Mouse (Mus musculus) midbrain, embryonic 16.5 days (tissue): ENCODE measurements around the gene Cd72. TPM values are rescaled to one million over a fixed set of nuclear protein-coding genes. Genes with fewer than 3 reads are reported as not detected.

Source experiments
- ATAC-seq: fragments of 200-750 bp; cut with Nextera tagmentation; 2 replicates; pipeline ENCODE4 v1.8.0; 2017; ENCODE audit warnings: moderate TSS enrichment
- H3K27ac ChIP-seq: fragments of 300-500 bp; sonication (generic); 2 replicates; pipeline ENCODE4 v1.5.1; 2014; ENCODE audit warnings: mild to moderate bottlenecking, low read length, mixed read lengths
- H3K27me3 ChIP-seq: fragments of 300-500 bp; sonication (generic); 2 replicates; pipeline ENCODE4 v1.6.1; 2014; ENCODE audit warnings: low read depth, low read length, mixed read lengths; ENCODE audit not compliant: control insufficient read depth, insufficient read depth
- H3K36me3 ChIP-seq: fragments of 300-500 bp; sonication (generic); 2 replicates; pipeline ENCODE4 v1.6.1; 2014; ENCODE audit warnings: mild to moderate bottlenecking, low read length, moderate library complexity, mixed read lengths; ENCODE audit not compliant: control insufficient read depth, insufficient read depth
- H3K4me1 ChIP-seq: fragments of 300-500 bp; sonication (generic); 2 replicates; pipeline ENCODE4 v1.6.1; 2014; ENCODE audit warnings: mild to moderate bottlenecking, low read length, mixed read lengths; ENCODE audit not compliant: control insufficient read depth, insufficient read depth
- H3K4me2 ChIP-seq: fragments of 300-500 bp; sonication (generic); 2 replicates; pipeline ENCODE4 v1.6.1; 2014; ENCODE audit warnings: mild to moderate bottlenecking, low read length, mixed read lengths
- H3K4me3 ChIP-seq: fragments of 300-500 bp; sonication (generic); 2 replicates; pipeline ENCODE4 v1.5.1; 2014; ENCODE audit warnings: low read depth, mild to moderate bottlenecking, low read length, moderate library complexity, mixed read lengths
- H3K9ac ChIP-seq: fragments of 300-500 bp; sonication (generic); 2 replicates; pipeline ENCODE4 v1.6.1; 2014; ENCODE audit warnings: low read depth, low read length, mixed read lengths
- H3K9me3 ChIP-seq: fragments of 300-500 bp; sonication (generic); replicated peaks from 2 replicates; pipeline ENCODE4 v1.6.1; 2014; ENCODE audit warnings: mild to moderate bottlenecking, low read length, mixed read lengths; ENCODE audit not compliant: control insufficient read depth, poor library complexity, severe bottlenecking
- WGBS: fragments of 180-500 bp; shearing (Covaris S2); extraction: QIAGEN DNeasy Blood & Tissue Kit; methylation state at CpG from one replicate; pipeline ENCODE4 v1.1.7; 2014; 5-methylcytosine and 5-hydroxymethylcytosine counted together
- polyA plus RNA-seq: library from polyadenylated mRNA; unstranded; fragments of >200 nt; fragmentation: Nextera tagmentation; extraction: Ambion mirVana; gene quantifications from 2 replicates; pipeline ENCODE4 v1.2.1, GENCODE M21; 2015

Cd72 gene
- polyA plus RNA-seq, 1 experiment from 2014 or later: 5.0 TPM

DNA sequence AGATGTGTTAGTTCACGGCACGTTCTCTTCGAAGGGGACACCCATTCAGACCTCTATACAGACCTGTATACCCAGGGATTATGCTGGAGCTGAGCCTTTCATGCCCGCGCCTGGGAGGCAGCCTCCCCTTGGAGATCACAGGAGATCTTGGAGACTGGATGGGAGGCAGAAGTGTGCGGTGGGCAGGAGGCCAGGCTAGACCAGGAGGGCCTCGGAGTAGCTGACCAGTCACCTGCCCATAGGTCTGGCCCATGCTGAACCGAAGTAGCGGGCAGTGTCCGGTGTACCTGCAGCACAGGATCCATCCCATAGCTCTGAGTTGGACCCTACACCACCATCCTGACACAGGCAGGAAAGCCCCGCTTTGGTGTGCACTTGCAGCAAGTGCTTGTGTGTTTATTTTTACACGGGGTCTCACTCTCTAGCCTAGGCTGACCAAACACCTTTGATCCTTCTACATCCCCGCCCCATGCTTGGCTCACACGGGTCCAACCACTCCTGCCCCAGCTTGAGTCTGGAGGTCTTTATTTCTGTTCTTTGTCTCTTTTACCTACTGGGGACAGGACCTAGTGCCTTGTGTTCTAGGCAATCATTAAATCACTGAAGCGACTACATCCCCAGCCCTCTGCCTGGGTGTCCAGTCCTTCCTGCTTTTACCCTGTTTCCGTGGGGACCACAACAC, 26.1 kb downstream of the Cd72 start:
- Histone ChIP-seq H3K27me3 (peaks cover 4% of the 10 kb centered on the region; the same call in 1 of the 2 replicates), H3K36me3 (peaks cover 35% of the 10 kb centered on the region), H3K4me2 (no peak overlapping the region), H3K27ac (no peak overlapping the region), H3K4me3 (no peak overlapping the region), H3K9me3 (no peaks in the 10 kb centered on the region), H3K9ac (peak overlapping the region; percentile 45; the same call in 1 of the 2 replicates), H3K4me1 (peaks cover 7% of the 10 kb centered on the region; the same call in 1 of the 2 replicates)
- ATAC-seq: 0 out of 2 replicates have a peak, but pooled peaks have one; percentile 4
- 25% methylated on average over 16 of the region's 16 CpGs for WGBS

DNA sequence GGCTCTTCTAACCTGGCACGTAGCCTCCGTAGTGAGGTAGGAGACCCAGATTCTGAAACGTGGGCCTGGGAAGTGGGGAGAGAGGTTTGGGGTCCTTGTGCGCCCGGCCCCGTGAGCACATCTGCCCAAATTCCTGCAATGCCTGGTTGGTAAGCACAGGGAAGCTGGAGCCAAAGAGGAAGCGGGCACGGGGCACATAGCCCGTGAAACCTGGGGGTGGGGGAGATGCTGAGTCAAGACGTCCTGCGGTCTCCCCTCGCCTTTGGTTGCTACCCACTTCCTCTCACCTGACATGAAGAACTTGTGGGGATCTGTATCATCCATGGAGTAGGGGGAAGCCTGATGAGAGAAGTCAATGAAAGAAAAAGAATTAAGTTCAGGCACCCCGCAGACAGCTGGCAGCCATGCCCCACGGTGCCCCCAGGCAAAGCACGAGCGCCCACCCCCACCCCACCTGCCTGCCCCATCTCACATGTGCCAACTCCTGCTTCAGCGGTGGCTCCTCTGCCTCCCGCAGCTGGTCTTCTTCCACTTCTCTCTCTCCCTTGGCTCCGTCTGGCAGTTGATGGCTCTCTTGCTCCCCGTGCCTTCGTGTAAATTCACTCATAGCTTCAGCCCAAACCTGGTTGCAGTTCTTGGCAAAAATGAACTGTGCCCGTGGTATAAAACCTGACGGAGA, 26.8 kb downstream of the Cd72 start:
- peaks cover 7% of the 10 kb centered on the region; the same call in 1 of the 2 replicates for H3K4me1 ChIP-seq
- H3K9me3 ChIP-seq: no peaks in the 10 kb centered on the region
- H3K27ac ChIP-seq: no peak overlapping the region
- H3K9ac ChIP-seq: no peak overlapping the region
- peaks cover 41% of the 10 kb centered on the region for H3K36me3 ChIP-seq
- WGBS: 19% methylated on average over 23 of the region's 23 CpGs
- H3K27me3 ChIP-seq: peaks cover 4% of the 10 kb centered on the region; the same call in 1 of the 2 replicates
- no peak overlapping the region for H3K4me3 ChIP-seq
- H3K4me2 ChIP-seq: no peak overlapping the region
- ATAC-seq: no peak

DNA sequence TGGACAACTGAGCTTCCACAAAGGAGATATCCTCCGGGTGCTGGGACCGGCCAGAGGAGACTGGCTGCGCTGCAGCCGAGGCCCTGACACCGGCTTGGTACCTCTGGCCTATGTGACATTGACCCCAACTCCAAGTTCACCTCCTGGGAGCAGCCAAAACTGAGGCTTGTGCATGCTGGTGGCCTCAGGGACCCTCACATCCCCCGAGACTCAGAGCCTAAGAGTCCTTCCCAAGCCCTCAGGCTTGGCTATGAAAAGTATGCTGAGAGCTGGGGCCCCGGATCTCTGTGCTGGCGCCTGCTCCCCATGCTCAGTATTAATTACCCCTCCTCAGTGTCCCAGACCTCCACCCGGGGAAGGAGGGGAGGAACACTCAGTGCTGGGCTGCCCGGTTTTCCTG, 27.9 kb downstream of the Cd72 start:
- no peak overlapping the region for H3K9ac ChIP-seq
- WGBS: 47% methylated on average over 10 of the region's 10 CpGs
- H3K4me3 ChIP-seq: no peak overlapping the region
- H3K27ac ChIP-seq: no peak overlapping the region
- H3K4me2 ChIP-seq: no peak overlapping the region
- peaks cover 4% of the 10 kb centered on the region; the same call in 1 of the 2 replicates for H3K27me3 ChIP-seq
- no peaks in the 10 kb centered on the region for H3K9me3 ChIP-seq
- peaks cover 7% of the 10 kb centered on the region; the same call in 1 of the 2 replicates for H3K4me1 ChIP-seq
- no peak for ATAC-seq
- peaks cover 52% of the 10 kb centered on the region for H3K36me3 ChIP-seq

DNA sequence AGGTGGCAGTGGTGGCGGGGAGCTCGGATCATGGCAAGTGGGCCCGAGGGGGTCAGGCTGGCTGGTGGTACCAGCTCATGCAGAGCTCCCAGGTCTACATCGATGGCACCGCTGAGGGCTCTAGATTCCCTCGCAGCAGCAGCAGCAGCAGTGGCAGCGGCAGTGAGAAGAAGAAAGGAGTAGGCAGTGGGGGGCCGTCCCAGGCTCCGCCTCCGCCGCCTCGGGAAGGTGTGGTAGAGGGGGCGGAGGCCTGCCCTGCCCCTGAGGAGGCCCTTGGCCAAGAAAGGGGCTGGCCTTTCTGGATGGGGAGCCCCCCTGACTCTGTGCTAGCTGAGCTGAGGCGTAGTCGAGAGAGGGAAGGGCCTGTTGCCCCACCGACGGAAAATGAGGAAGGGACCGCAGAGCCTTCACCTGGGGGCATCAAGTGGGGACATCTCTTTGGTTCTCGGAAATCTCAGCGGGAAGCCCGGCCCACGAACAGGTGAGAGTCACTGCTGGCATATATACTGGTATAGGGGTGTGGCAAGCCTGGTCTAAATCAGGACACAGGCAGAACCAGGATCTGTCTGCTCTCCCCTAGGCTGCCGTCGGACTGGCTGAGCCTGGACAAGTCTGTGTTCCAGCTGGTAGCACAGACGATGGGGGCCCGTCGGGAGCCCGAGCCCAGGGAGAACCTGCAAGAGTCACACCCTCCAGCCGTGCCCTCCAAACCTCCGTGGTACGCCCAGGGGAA, 28.6 kb downstream of the Cd72 start:
- Histone ChIP-seq H3K27me3 (peaks cover 4% of the 10 kb centered on the region; the same call in 1 of the 2 replicates), H3K4me2 (no peak overlapping the region), H3K4me1 (peaks cover 7% of the 10 kb centered on the region; the same call in 1 of the 2 replicates), H3K9me3 (no peaks in the 10 kb centered on the region), H3K36me3 (peaks cover 52% of the 10 kb centered on the region), H3K27ac (no peak overlapping the region), H3K4me3 (no peak overlapping the region), H3K9ac (0 out of 2 replicates have a peak overlapping the region, but pooled peaks have one; percentile 11)
- 23% methylated on average over 31 of the region's 31 CpGs for whole genome bisulfite sequencing
- no peak; the same call in 1 of the 2 replicates for ATAC-seq

DNA sequence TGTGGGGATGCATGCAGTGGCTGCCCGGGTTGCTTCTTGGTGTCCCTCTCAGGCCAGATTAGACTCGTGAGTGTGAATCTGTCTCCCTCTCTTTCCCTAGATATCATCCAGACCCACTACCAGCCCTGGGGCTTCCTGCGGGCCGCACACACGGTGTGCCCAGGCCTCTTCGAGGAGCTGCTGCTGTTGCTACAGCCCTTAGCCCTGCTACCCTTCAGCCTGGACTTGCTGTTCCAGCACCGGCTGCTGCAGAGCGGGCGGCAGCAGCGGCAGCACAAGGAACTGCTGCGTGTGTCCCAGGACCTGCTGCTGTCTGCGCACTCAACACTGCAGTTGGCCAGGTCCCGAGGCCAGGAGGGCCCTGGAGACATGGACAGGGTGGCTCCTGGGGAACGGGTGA, 29.2 kb downstream of the Cd72 start:
- Histone ChIP-seq H3K9ac (0 out of 2 replicates have a peak overlapping the region, but pooled peaks have one; percentile 11), H3K27ac (no peak overlapping the region), H3K9me3 (no peaks in the 10 kb centered on the region), H3K4me1 (peaks cover 7% of the 10 kb centered on the region; the same call in 1 of the 2 replicates), H3K4me3 (no peak overlapping the region), H3K4me2 (no peak overlapping the region), H3K36me3 (peaks cover 52% of the 10 kb centered on the region), H3K27me3 (peaks cover 4% of the 10 kb centered on the region; the same call in 1 of the 2 replicates)
- WGBS: 25% methylated on average over 14 of the region's 14 CpGs
- no peak for ATAC-seq

DNA sequence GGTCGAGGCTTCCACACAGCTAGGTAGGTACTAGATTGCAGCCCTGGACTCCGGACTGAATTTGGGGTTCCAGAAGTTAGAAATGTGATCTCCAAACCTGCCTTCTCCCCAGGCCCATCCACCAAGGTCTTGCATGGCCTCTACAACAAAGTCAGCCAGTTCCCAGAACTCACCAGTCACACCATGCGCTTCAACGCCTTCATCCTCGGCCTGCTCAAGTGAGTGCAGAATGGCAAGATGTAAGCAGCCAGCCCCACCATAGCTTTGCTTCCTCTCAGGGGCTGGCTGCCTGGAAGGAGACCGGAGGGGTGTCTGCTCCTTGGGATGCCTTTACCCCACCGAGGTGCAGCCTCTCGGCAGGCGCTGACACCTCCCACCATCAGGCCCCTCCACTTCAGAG, 30.4 kb downstream of the Cd72 start:
- H3K36me3 ChIP-seq: peaks cover 52% of the 10 kb centered on the region
- no peak overlapping the region for H3K4me2 ChIP-seq
- no peak for ATAC-seq
- H3K4me3 ChIP-seq: no peak overlapping the region
- 88% methylated on average over 9 of the region's 9 CpGs for WGBS
- no peaks in the 10 kb centered on the region for H3K9me3 ChIP-seq
- peaks cover 7% of the 10 kb centered on the region; the same call in 1 of the 2 replicates for H3K4me1 ChIP-seq
- peaks cover 4% of the 10 kb centered on the region; the same call in 1 of the 2 replicates for H3K27me3 ChIP-seq
- H3K9ac ChIP-seq: no peak overlapping the region
- no peak overlapping the region for H3K27ac ChIP-seq

DNA sequence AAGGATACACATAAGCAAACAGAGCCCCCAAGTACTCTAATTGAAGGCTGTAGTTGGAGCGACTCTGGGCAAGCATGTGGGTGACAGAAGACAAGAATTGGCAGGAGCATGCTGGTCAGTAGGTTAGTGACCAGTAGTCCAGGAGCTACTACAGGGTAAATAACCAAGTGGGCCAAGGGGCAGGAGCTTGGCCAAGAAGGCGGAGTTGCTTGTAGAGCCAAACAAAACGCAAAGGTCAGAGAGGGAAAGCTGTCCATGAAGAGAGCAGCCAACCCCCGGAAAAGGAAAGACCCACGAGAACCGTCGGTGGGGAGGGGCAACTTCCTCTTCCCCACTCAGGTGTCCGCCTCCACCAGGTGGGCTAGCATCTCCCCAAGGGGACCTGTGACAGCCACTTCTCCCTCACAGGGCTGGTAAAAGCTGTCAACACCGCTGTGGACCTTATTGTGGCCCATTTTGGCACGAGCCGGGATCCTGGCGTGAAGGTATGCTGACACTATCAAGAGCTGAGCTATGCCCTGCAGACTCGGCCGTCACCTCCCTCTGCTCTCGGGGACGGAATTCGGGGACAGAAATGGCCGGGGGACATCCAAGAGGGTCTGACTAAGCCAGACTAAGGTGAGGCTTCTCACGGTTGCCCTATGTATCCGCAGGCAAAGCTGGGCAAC, 31.0 kb downstream of the Cd72 start:
- H3K36me3 ChIP-seq: peaks cover 52% of the 10 kb centered on the region
- WGBS: 92% methylated on average over 20 of the region's 20 CpGs
- H3K4me1 ChIP-seq: peaks cover 3% of the 10 kb centered on the region; the same call in 1 of the 2 replicates
- H3K9me3 ChIP-seq: no peaks in the 10 kb centered on the region
- H3K4me2 ChIP-seq: no peak overlapping the region
- peaks cover 4% of the 10 kb centered on the region; the same call in 1 of the 2 replicates for H3K27me3 ChIP-seq
- no peak overlapping the region for H3K27ac ChIP-seq
- no peak overlapping the region for H3K4me3 ChIP-seq
- no peak overlapping the region for H3K9ac ChIP-seq
- ATAC-seq: no peak

DNA sequence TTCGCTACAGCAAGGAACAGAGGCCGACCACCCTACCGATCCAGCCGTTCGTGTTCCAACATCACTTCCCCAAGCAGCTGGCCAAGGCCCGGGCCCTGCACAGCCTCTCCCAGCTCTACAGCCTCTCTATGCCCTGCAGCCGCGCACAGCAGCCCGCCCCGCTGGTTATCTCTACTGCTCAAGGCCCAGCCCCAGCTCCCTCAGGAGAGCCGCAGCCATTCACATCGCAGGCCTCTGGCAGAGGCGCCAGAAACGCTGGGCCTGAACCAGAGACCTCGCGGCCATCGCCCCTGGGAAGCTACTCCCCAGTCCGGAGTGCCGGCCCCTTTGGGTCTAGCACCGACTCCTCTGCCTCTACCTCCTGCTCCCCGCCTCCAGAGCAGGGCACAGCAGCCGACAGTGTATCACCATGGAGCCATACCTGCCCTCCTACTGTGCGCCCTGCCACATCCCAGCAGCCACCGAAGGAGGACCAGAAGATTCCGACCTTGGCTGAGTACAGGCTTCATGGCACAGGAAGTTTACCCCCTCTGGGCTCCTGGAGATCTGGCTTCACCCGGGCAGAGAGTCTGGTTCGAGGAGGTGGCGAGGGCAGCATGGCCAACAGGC, 32.7 kb downstream of the Cd72 start:
- no peak overlapping the region for H3K27ac ChIP-seq
- H3K4me3 ChIP-seq: no peak overlapping the region
- no peaks in the 10 kb centered on the region for H3K9me3 ChIP-seq
- H3K9ac ChIP-seq: no peak overlapping the region
- H3K36me3 ChIP-seq: peaks cover 53% of the 10 kb centered on the region
- H3K4me2 ChIP-seq: no peak overlapping the region
- 0 out of 2 replicates have a peak, but pooled peaks cover 3% of the 10 kb centered on the region for H3K4me1 ChIP-seq
- WGBS: 82% methylated on average over 28 of the region's 28 CpGs
- peaks cover 4% of the 10 kb centered on the region; the same call in 1 of the 2 replicates for H3K27me3 ChIP-seq
- no peak for ATAC-seq
